Mouse (Mus musculus) brain, embryonic 14.5 days (tissue): Measurements from ENCODE around the gene Gfpt1.

Experiments used
- CTCF ChIP-seq: fragments of 200-500 bp; IDR thresholded peaks from 2 replicates; pipeline ENCODE4 v1.5.1; 2012; ENCODE audit warnings: inconsistent platforms, mild to moderate bottlenecking, moderate library complexity, borderline replicate concordance; ENCODE audit not compliant: insufficient read depth, insufficient read length; ENCODE audit errors: extremely low read depth
- POLR2A ChIP-seq: fragments of 200-500 bp; IDR thresholded peaks from 2 replicates; pipeline ENCODE4 v1.6.1; 2012; ENCODE audit warnings: mild to moderate bottlenecking, inconsistent platforms, borderline replicate concordance; ENCODE audit not compliant: poor library complexity, insufficient read depth, insufficient read length, severe bottlenecking; ENCODE audit errors: extremely low read depth

GRCm38 (mm10) chr6:87002521-87003055 lies 40.1 kb upstream of the Gfpt1 start:
- TF ChIP-seq CTCF (peak; percentile 83), POLR2A (no peak)
